Mouse (Mus musculus): ENCODE measurements around the gene Dysf. TPM values are rescaled to one million over a fixed set of nuclear protein-coding genes. Genes with fewer than 3 reads are reported as not detected.

Gene Dysf
- polyA plus RNA-seq, 1 experiment from 2014 or later: 2.1 TPM

- Histone ChIP-seq H3K4me1 (ENCODE audit: control insufficient read depth, insufficient read depth, low read depth, low read length) (no peaks in the 10 kb centered on the region), H3K9ac (ENCODE audit: low read depth, low read length) (no peak overlapping the region), H3K4me2 (ENCODE audit: low read length) (no peak overlapping the region), H3K36me3 (ENCODE audit: control insufficient read depth, insufficient read depth, low read length) (no peaks in the 10 kb centered on the region), H3K4me3 (ENCODE audit: low read length) (no peak overlapping the region), H3K27me3 (replicated peaks; ENCODE audit: control insufficient read depth, insufficient read depth, low read length) (no peaks in the 10 kb centered on the region), H3K27ac (ENCODE audit: low read depth, low read length) (no peak overlapping the region), H3K9me3 (ENCODE audit: control insufficient read depth, low read length) (no peaks in the 10 kb centered on the region)
- 95% methylated on average over 2 of the region's 2 CpGs for WGBS
- no peak for ATAC-seq
Measured at GRCm38 (mm10) chr6:84154508-84154907, 146.1 kb downstream of the Dysf start.

GRCm38 (mm10) chr6:84155765-84156164, 147.4 kb downstream of the Dysf start:
- ATAC-seq: no peak

DNA sequence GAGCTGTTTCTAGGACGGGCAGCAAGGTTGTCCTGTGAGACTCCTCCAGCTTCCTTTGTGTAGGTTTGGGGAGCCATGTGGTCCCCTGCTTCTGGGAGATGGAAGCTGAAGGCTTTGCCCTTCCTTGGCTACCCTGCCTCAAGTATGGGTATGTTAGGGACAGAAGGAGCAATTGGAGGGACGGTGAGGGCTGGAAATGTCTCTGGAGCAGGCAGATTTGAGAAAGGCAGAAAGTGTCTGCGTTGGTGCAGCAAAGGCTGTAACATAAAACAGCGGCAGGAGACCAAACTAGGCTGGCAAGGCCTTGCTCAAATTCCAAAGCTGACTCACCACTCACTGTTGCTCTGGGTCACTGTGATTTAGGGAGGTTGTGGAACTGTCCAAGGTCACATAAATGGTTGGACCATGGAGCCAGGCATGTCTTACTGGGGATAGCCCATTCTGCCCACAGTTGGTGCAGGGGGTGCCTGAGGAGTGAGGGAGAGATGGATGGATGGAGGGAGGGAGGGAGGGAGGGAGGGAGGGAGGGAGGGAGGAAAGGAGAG, 148.2 kb downstream of the Dysf start:
- Histone ChIP-seq H3K4me1 (ENCODE audit: control insufficient read depth, insufficient read depth, low read depth, low read length) (no peaks in the 10 kb centered on the region), H3K4me2 (ENCODE audit: low read length) (no peak overlapping the region), H3K9me3 (ENCODE audit: control insufficient read depth, low read length) (no peaks in the 10 kb centered on the region), H3K27ac (ENCODE audit: low read depth, low read length) (no peak overlapping the region), H3K27me3 (replicated peaks; ENCODE audit: control insufficient read depth, insufficient read depth, low read length) (no peaks in the 10 kb centered on the region), H3K4me3 (ENCODE audit: low read length) (no peak overlapping the region), H3K9ac (ENCODE audit: low read depth, low read length) (no peak overlapping the region), H3K36me3 (ENCODE audit: control insufficient read depth, insufficient read depth, low read length) (no peaks in the 10 kb centered on the region)
- no peak for ATAC-seq
- WGBS: 71% methylated on average over 4 of the region's 4 CpGs

More at GRCm38 (mm10) chr6:84155765-84156164, 147.4 kb downstream of the Dysf start:
- H3K9ac ChIP-seq (ENCODE audit: low read depth, low read length): no peak overlapping the region
- 77% methylated on average over 3 of the region's 3 CpGs for WGBS
- no peak overlapping the region for H3K27ac ChIP-seq (ENCODE audit: low read depth, low read length)
- no peak overlapping the region for H3K4me2 ChIP-seq (ENCODE audit: low read length)
- no peaks in the 10 kb centered on the region for H3K36me3 ChIP-seq (ENCODE audit: control insufficient read depth, insufficient read depth, low read length)
- H3K9me3 ChIP-seq (ENCODE audit: control insufficient read depth, low read length): no peaks in the 10 kb centered on the region
- H3K4me1 ChIP-seq (ENCODE audit: control insufficient read depth, insufficient read depth, low read depth, low read length): no peaks in the 10 kb centered on the region
- H3K4me3 ChIP-seq (ENCODE audit: low read length): no peak overlapping the region
- no peaks in the 10 kb centered on the region for H3K27me3 ChIP-seq (replicated peaks; ENCODE audit: control insufficient read depth, insufficient read depth, low read length)

- ATAC-seq: no peak
- Histone ChIP-seq H3K9ac (ENCODE audit: low read depth, low read length) (no peak overlapping the region), H3K36me3 (ENCODE audit: control insufficient read depth, insufficient read depth, low read length) (no peaks in the 10 kb centered on the region), H3K27me3 (replicated peaks; ENCODE audit: control insufficient read depth, insufficient read depth, low read length) (no peaks in the 10 kb centered on the region), H3K9me3 (ENCODE audit: control insufficient read depth, low read length) (no peaks in the 10 kb centered on the region), H3K4me2 (ENCODE audit: low read length) (no peak overlapping the region), H3K4me3 (ENCODE audit: low read length) (no peak overlapping the region), H3K27ac (ENCODE audit: low read depth, low read length) (no peak overlapping the region), H3K4me1 (ENCODE audit: control insufficient read depth, insufficient read depth, low read depth, low read length) (no peaks in the 10 kb centered on the region)
- WGBS: 93% methylated on average over 4 of the region's 4 CpGs
Measured at GRCm38 (mm10) chr6:84159046-84159445, 150.7 kb downstream of the Dysf start.

DNA sequence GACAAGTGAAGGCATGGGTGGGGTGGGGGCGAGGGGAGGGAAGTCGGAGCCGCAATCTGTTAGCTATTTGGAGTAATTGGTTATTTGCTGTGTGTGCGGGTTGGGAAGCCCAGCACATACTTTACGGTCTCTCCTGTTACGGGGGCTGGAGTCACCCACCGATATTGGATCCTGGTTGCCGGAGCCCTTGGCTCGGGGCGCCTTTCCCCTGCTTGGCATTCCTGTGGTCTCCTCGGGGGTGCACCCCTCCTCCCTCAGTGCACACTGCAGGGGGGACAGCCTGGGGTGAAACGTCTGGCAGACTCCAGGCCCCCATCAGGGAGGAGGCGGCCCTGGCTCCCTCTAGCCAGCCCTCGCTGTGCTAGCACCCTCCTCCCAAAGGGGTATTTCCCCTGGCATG, 159.2 kb downstream of the Dysf start:
- Histone ChIP-seq H3K9ac (ENCODE audit: low read depth, low read length) (no peak overlapping the region), H3K9me3 (ENCODE audit: control insufficient read depth, low read length) (no peaks in the 10 kb centered on the region), H3K27ac (ENCODE audit: low read depth, low read length) (no peak overlapping the region), H3K4me1 (ENCODE audit: control insufficient read depth, insufficient read depth, low read depth, low read length) (no peaks in the 10 kb centered on the region), H3K4me2 (ENCODE audit: low read length) (no peak overlapping the region), H3K36me3 (ENCODE audit: control insufficient read depth, insufficient read depth, low read length) (no peaks in the 10 kb centered on the region), H3K4me3 (ENCODE audit: low read length) (no peak overlapping the region), H3K27me3 (replicated peaks; ENCODE audit: control insufficient read depth, insufficient read depth, low read length) (no peaks in the 10 kb centered on the region)
- 81% methylated on average over 14 of the region's 14 CpGs for WGBS
- no peak for ATAC-seq

GRCm38 (mm10) chr6:84168571-84168970, 160.2 kb downstream of the Dysf start:
- Histone ChIP-seq H3K4me3 (ENCODE audit: low read length) (no peak overlapping the region), H3K36me3 (ENCODE audit: control insufficient read depth, insufficient read depth, low read length) (no peaks in the 10 kb centered on the region), H3K4me1 (ENCODE audit: control insufficient read depth, insufficient read depth, low read depth, low read length) (no peaks in the 10 kb centered on the region), H3K27ac (ENCODE audit: low read depth, low read length) (no peak overlapping the region), H3K9ac (ENCODE audit: low read depth, low read length) (no peak overlapping the region), H3K4me2 (ENCODE audit: low read length) (no peak overlapping the region), H3K27me3 (replicated peaks; ENCODE audit: control insufficient read depth, insufficient read depth, low read length) (no peaks in the 10 kb centered on the region), H3K9me3 (ENCODE audit: control insufficient read depth, low read length) (no peaks in the 10 kb centered on the region)
- WGBS: 91% methylated on average over 1 of the region's 1 CpGs
- ATAC-seq: no peak

- Histone ChIP-seq H3K9ac (ENCODE audit: low read depth, low read length) (no peak overlapping the region), H3K4me3 (ENCODE audit: low read length) (no peak overlapping the region), H3K4me1 (ENCODE audit: control insufficient read depth, insufficient read depth, low read depth, low read length) (no peaks in the 10 kb centered on the region), H3K9me3 (ENCODE audit: control insufficient read depth, low read length) (no peaks in the 10 kb centered on the region), H3K36me3 (ENCODE audit: control insufficient read depth, insufficient read depth, low read length) (no peaks in the 10 kb centered on the region), H3K27ac (ENCODE audit: low read depth, low read length) (no peak overlapping the region), H3K27me3 (replicated peaks; ENCODE audit: control insufficient read depth, insufficient read depth, low read length) (no peaks in the 10 kb centered on the region), H3K4me2 (ENCODE audit: low read length) (no peak overlapping the region)
- no peak for ATAC-seq
- WGBS: 97% methylated on average over 6 of the region's 6 CpGs
Measured at GRCm38 (mm10) chr6:84173626-84174025, 165.2 kb downstream of the Dysf start.

DNA sequence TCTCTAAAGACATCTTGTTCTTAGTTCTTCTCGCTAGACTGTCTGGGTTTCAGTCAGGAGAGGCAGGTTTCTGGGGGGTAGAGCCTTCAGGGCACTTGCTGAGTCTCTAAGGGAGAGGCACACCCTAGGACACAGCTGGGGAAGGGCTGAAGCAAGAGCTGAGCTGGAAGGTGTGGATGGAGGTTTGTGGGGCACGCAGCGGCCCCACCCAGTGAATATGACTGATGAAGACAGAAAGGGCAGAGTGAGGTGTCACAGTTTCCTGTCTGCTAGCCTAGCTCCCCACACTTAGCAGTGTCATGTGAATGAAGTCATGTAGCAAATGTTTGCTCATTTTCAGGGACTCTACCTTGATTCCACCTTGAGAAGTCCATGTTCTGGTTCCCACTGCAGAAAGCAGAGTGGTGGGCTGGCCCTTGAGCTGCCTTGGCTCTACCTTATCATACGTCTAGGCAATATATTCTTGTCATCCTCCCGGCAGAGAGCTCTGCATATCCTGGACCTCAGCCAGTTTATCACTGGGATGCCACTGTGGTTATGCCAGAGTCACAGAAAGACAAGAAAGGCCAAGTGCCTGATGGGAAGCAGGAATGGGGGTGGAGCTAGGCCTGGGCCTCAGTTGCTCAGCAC, 170.5 kb downstream of the Dysf start:
- Histone ChIP-seq H3K9me3 (ENCODE audit: control insufficient read depth, low read length) (no peaks in the 10 kb centered on the region), H3K9ac (ENCODE audit: low read depth, low read length) (no peak overlapping the region), H3K27ac (ENCODE audit: low read depth, low read length) (no peak overlapping the region), H3K4me2 (ENCODE audit: low read length) (no peak overlapping the region), H3K4me1 (ENCODE audit: control insufficient read depth, insufficient read depth, low read depth, low read length) (no peaks in the 10 kb centered on the region), H3K36me3 (ENCODE audit: control insufficient read depth, insufficient read depth, low read length) (no peaks in the 10 kb centered on the region), H3K27me3 (replicated peaks; ENCODE audit: control insufficient read depth, insufficient read depth, low read length) (no peaks in the 10 kb centered on the region), H3K4me3 (ENCODE audit: low read length) (no peak overlapping the region)
- ATAC-seq: no peak
- WGBS: 70% methylated on average over 5 of the region's 5 CpGs

- H3K27me3 ChIP-seq (replicated peaks; ENCODE audit: control insufficient read depth, insufficient read depth, low read length): no peaks in the 10 kb centered on the region
- ATAC-seq: no peak
- H3K36me3 ChIP-seq (ENCODE audit: control insufficient read depth, insufficient read depth, low read length): no peaks in the 10 kb centered on the region
- H3K4me2 ChIP-seq (ENCODE audit: low read length): no peak overlapping the region
- H3K9ac ChIP-seq (ENCODE audit: low read depth, low read length): no peak overlapping the region
- H3K4me3 ChIP-seq (ENCODE audit: low read length): no peak overlapping the region
- H3K9me3 ChIP-seq (ENCODE audit: control insufficient read depth, low read length): no peaks in the 10 kb centered on the region
- WGBS: 56% methylated on average over 4 of the region's 4 CpGs
- H3K4me1 ChIP-seq (ENCODE audit: control insufficient read depth, insufficient read depth, low read depth, low read length): no peaks in the 10 kb centered on the region
- H3K27ac ChIP-seq (ENCODE audit: low read depth, low read length): no peak overlapping the region
Measured at GRCm38 (mm10) chr6:84181452-84181851, 173.1 kb downstream of the Dysf start.
